Mouse (Mus musculus): ENCODE data around the gene Kpnb1.

- no peak for TF ChIP-seq EP300 (IDR thresholded peaks at IDR 0.05; ENCODE audit: insufficient read depth, low read depth, low read length)
- TF ChIP-seq POLR2A (IDR thresholded peaks at IDR 0.05; ENCODE audit: insufficient read depth, low read depth, low read length) = no peak
Measured at GRCm38 (mm10) chr11:97181061-97181460, 6.6 kb downstream of the Kpnb1 start.
